Mouse (Mus musculus) right cerebral cortex, postnatal 36 days (tissue): ENCODE measurements around the gene Sat2.
"Not testable (repeated sequence)": the region's sequence is repeated elsewhere in the genome, so short reads cannot be mapped to it uniquely, and the experiment has no call there.

Source experiments
- DNase-seq, 2 experiments: peaks; one replicate each; pipeline ENCODE4 v3.0.0; 2022; ENCODE audit warnings: low spot score in 2 of 2, mixed read lengths in 1 of 2

The Sat2 gene

GRCm38 (mm10) chr11:69600098-69600497 is 21.7 kb upstream of the Sat2 start:
- peak; percentile 51 to 58 for DNase-seq

- DNase-seq: no peak
Measured at GRCm38 (mm10) chr11:69601768-69602167, 20.1 kb upstream of the Sat2 start.

- no peak for DNase-seq
Measured at GRCm38 (mm10) chr11:69603516-69603915, 18.3 kb upstream of the Sat2 start.

- no peak for DNase-seq
Measured at GRCm38 (mm10) chr11:69604347-69604746, 17.5 kb upstream of the Sat2 start.

GRCm38 (mm10) chr11:69604795-69605664 is 16.8 kb upstream of the Sat2 start:
- no peak for DNase-seq

- peak; percentile 70 to 75 for DNase-seq
Measured at GRCm38 (mm10) chr11:69605726-69606490, 15.9 kb upstream of the Sat2 start, which contains the start of gene Atp1b2. Gene Atp1b2 (minus strand): TSS chr11:69605942.

- no peak for DNase-seq
Measured at GRCm38 (mm10) chr11:69606491-69606795, 15.4 kb upstream of the Sat2 start.

GRCm38 (mm10) chr11:69606832-69607231 is 15.0 kb upstream of the Sat2 start:
- no peak for DNase-seq

GRCm38 (mm10) chr11:69608525-69608924 is 13.3 kb upstream of the Sat2 start:
- DNase-seq: no peak

- no peak for DNase-seq
Measured at GRCm38 (mm10) chr11:69609416-69609815, 12.4 kb upstream of the Sat2 start.

GRCm38 (mm10) chr11:69610899-69611298 is 10.9 kb upstream of the Sat2 start:
- no peak for DNase-seq

- peak; percentile 53 to 58 for DNase-seq
Measured at GRCm38 (mm10) chr11:69613553-69614256, 8.1 kb upstream of the Sat2 start.

GRCm38 (mm10) chr11:69614257-69614588 is 7.6 kb upstream of the Sat2 start:
- not testable (repeated sequence) for DNase-seq

GRCm38 (mm10) chr11:69616781-69617180 is 5.0 kb upstream of the Sat2 start:
- DNase-seq: no peak

GRCm38 (mm10) chr11:69617805-69618204 is 4.0 kb upstream of the Sat2 start, which contains the start of gene Shbg:
Gene Shbg (minus strand): TSS chr11:69617905.
- DNase-seq: no peak

- DNase-seq: no peak
Measured at GRCm38 (mm10) chr11:69620394-69621081, 1.3 kb upstream of the Sat2 start.

GRCm38 (mm10) chr11:69622406-69622805 is 582 bp downstream of the Sat2 start:
- DNase-seq: no peak

- DNase-seq: no peak
Measured at GRCm38 (mm10) chr11:69623006-69623405, 1.2 kb downstream of the Sat2 start.

GRCm38 (mm10) chr11:69624339-69624738 is 2.5 kb downstream of the Sat2 start:
- not testable (repeated sequence) for DNase-seq

GRCm38 (mm10) chr11:69628286-69628685 is 6.5 kb downstream of the Sat2 start:
- DNase-seq: peak; percentile 41 to 42

- no peak for DNase-seq
Measured at GRCm38 (mm10) chr11:69629802-69630201, 8.0 kb downstream of the Sat2 start.
